Mouse (Mus musculus) heart, postnatal 0 days (tissue): ENCODE data around the gene Emc3. TPM values are rescaled to one million over a fixed set of nuclear protein-coding genes. Genes with fewer than 3 reads are reported as not detected.

ENCODE experiments used
- ATAC-seq: fragments of 200-750 bp; cut with Nextera tagmentation; 2 replicates; pipeline ENCODE4 v1.8.0; 2017; ENCODE audit warnings: low read depth, moderate number of reproducible peaks, moderate library complexity; ENCODE audit not compliant: insufficient read depth
- DNase-seq: peaks from one replicate; pipeline ENCODE4 v3.0.0-alpha.2; 2016; ENCODE audit warnings: low spot score
- H3K27ac ChIP-seq: fragments of 300-500 bp; sonication (generic); 2 replicates; pipeline ENCODE4 v1.5.1; 2014; ENCODE audit warnings: low read depth, mild to moderate bottlenecking
- H3K27me3 ChIP-seq: fragments of 300-500 bp; sonication (generic); 2 replicates; pipeline ENCODE4 v1.6.1; 2014; ENCODE audit warnings: low read length, mixed read lengths; ENCODE audit not compliant: control insufficient read depth, insufficient read depth
- H3K36me3 ChIP-seq: fragments of 300-500 bp; sonication (generic); replicated peaks from 2 replicates; pipeline ENCODE4 v1.6.1; 2014; ENCODE audit warnings: low read length, mixed read lengths; ENCODE audit not compliant: control insufficient read depth, insufficient read depth
- H3K4me1 ChIP-seq: fragments of 300-500 bp; sonication (generic); 2 replicates; pipeline ENCODE4 v1.6.1; 2014; ENCODE audit warnings: antibody characterized with exemption; ENCODE audit not compliant: control insufficient read depth, insufficient read depth
- H3K4me2 ChIP-seq: fragments of 300-500 bp; sonication (generic); 2 replicates; pipeline ENCODE4 v1.6.1; 2014; ENCODE audit warnings: low read depth, mild to moderate bottlenecking, low read length, moderate library complexity
- H3K4me3 ChIP-seq: fragments of 300-500 bp; sonication (generic); 2 replicates; pipeline ENCODE4 v1.5.1; 2014; ENCODE audit warnings: low read depth, low read length
- H3K9ac ChIP-seq: fragments of 300-500 bp; sonication (generic); replicated peaks from 2 replicates; pipeline ENCODE4 v1.6.1; 2014; ENCODE audit warnings: low read depth, low read length, mixed read lengths
- H3K9me3 ChIP-seq: fragments of 300-500 bp; sonication (generic); replicated peaks from 2 replicates; pipeline ENCODE4 v1.6.1; 2016; ENCODE audit warnings: low read length; ENCODE audit not compliant: control insufficient read depth
- CTCF ChIP-seq: IDR thresholded peaks from 2 replicates; pipeline ENCODE4 v1.5.1; 2016; ENCODE audit warnings: antibody characterized with exemption, control low read depth, low read depth
- EP300 ChIP-seq: IDR thresholded peaks from 2 replicates; pipeline ENCODE4 v1.6.1; 2016; ENCODE audit warnings: antibody characterized with exemption, low read depth
- WGBS: fragments of 180-500 bp; shearing (Covaris S2); extraction: QIAGEN DNeasy Blood & Tissue Kit; methylation state at CpG from one replicate; pipeline ENCODE4 v1.1.7; 2014; 5-methylcytosine and 5-hydroxymethylcytosine counted together
- polyA plus RNA-seq: library from polyadenylated mRNA; unstranded; fragments of >200 nt; fragmentation: Nextera tagmentation; extraction: Ambion mirVana; gene quantifications from 2 replicates; pipeline ENCODE4 v1.2.1, GENCODE M21; 2015
- total RNA-seq: library from RNA; depleted of rRNA; stranded (reverse); fragments of >200 nt; gene quantifications from 2 replicates; pipeline ENCODE4 v1.2.3, GENCODE M21; 2014; ENCODE audit warnings: low replicate concordance; rRNA removed

The Emc3 gene
- total RNA-seq: 68.9 and 78.3 TPM in 2 replicates
- 79.4 and 82.9 TPM in 2 replicates for polyA plus RNA-seq

DNA sequence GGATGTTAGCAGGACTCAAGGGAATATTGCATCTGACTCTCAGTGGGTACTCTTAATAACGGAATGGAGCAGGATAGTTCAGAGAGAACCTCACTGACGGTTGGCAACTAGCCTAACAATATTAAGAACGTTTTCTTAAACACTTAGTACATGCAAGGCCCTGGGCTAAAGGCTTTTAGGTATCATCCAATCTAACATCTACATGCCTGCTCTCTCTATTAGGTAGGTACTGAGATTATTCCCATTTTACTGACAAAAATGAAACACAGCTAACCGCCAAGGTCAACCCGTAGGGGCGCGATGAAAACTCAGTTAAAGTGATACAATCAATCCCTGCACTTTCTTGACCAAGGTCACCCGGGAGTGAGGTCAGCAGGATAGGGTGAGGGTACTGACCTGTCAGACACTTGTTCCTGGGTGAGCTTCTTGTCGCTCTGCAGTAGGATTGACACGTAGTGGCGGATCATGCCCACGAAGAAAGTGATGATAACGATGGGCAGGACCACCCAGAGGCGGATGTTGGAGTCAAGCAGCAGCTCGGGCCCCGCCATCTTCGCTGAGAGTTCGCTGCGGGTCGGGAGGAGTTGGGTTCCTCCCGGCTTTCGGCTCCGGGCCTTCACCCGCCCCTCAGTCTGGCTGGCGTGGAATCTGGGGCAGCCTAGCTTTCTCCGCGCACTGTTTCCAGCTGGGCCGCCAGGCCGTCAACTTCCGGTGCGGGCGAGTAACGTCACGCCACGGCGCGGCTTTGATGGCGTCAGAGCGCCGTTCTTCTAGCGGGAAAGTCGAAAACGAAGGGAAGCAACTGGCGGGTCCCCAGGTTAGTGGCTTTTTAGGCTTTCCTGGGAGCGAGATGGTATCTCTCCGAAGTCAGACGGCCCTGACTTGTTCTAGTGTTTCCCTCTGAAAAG, at the start of gene Emc3, which contains the start of gene Fancd2:
Emc3 (minus strand) TSS at position 721 of the 908 bp plus-strand sequence.
Fancd2 (plus strand) TSS at position 751 of the 908 bp plus-strand sequence.
- H3K27ac ChIP-seq: peak within 1 kb of the TSS; percentile 84
- peak within 1 kb of the TSS; percentile 85 for H3K9ac ChIP-seq
- H3K27me3 ChIP-seq: no peaks in the 10 kb centered on the region
- H3K4me3 ChIP-seq: peak within 1 kb of the TSS; percentile 93
- ATAC-seq: peak; percentile 90
- no peaks in the 10 kb centered on the region for H3K9me3 ChIP-seq
- TF ChIP-seq CTCF (peak; percentile 5; the same call in 1 of the 2 replicates), EP300 (no peak)
- under 1% methylated on average over 47 of the region's 47 CpGs for WGBS
- peaks cover 15% of the 10 kb centered on the region for H3K36me3 ChIP-seq
- DNase-seq: peak; percentile 60
- H3K4me2 ChIP-seq: peak within 1 kb of the TSS; percentile 73
- H3K4me1 ChIP-seq: peaks cover 15% of the 10 kb centered on the region

DNA sequence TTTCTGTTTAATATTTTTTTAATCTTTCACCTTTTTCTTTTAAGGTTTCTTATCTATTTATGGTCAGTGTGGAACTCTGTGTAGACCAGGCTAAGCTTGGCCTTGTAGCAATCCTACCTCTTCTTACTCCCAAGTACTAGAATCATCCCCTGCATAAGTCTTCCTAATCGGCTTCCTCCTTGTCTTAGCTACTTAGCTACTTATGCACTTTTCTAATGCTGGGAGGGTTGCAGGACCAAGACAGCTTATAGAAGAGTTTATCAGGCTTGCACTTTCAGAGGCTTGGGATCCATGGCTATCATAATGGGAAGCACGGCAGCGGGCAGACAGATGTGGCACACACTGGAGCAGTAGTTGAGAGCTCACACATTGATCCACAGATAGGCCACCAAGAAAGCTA, 47.9 kb upstream of the Emc3 start:
- ATAC-seq (no peak), DNase-seq (no peak)
- Histone ChIP-seq H3K9me3 (no peaks in the 10 kb centered on the region), H3K4me1 (no peaks in the 10 kb centered on the region), H3K27ac (no peak overlapping the region), H3K4me3 (no peak overlapping the region), H3K27me3 (no peaks in the 10 kb centered on the region), H3K4me2 (no peak overlapping the region), H3K9ac (no peak overlapping the region), H3K36me3 (peaks cover 20% of the 10 kb centered on the region; the same call in 1 of the 2 replicates)
- TF ChIP-seq CTCF: no peak
- TF ChIP-seq EP300: no peak
- WGBS: 93% methylated on average over 3 of the region's 3 CpGs

DNA sequence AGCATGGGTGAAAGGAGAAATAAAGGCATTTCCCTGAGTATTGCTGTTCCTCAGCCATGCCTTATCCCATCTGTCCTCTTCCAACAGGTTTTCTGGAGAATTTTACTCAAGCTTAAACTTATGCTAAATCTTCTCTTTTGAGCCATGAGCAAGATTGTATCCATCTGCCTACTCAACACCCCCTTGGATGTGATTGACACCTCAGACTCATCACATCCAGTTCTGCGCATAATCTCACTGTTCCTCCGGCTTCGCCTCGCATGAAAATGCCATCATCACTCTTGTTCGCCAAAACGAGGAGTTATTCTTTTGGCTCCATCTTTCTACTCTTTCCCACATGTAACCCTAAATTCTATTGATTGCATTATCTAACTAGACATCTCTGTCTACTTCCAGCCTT, 44.6 kb upstream of the Emc3 start:
- Histone ChIP-seq H3K9ac (no peak overlapping the region), H3K4me3 (no peak overlapping the region), H3K4me2 (no peak overlapping the region), H3K27me3 (no peaks in the 10 kb centered on the region), H3K4me1 (no peaks in the 10 kb centered on the region), H3K27ac (no peak overlapping the region), H3K9me3 (no peaks in the 10 kb centered on the region), H3K36me3 (peaks cover 21% of the 10 kb centered on the region; the same call in 1 of the 2 replicates)
- DNase-seq (no peak), ATAC-seq (no peak)
- 97% methylated on average over 6 of the region's 6 CpGs for WGBS
- TF ChIP-seq EP300: no peak
- no peak for TF ChIP-seq CTCF

DNA sequence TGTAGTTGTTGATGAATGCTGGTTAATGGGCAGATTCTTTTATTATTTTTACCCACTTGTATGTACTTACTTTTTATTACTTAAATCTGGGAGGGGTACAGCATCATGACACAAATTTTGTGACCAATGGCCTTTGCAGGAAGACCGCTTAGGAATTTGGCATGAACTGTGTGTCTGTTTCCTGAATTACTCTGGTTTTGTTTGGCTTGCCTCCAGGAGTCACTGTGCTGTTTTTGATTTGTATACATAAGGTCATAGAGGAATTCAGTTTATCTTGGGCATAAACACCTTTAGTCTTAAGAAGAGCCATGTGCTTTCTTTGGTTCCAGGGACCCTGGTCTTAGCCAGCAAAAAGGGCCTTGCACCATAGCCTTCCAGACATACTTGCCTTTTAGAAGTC, 33.1 kb upstream of the Emc3 start:
- WGBS: 65% methylated on average over 1 of the region's 1 CpGs
- no peak for ATAC-seq
- Histone ChIP-seq H3K27me3 (no peaks in the 10 kb centered on the region), H3K27ac (no peak overlapping the region), H3K4me3 (no peak overlapping the region), H3K9ac (no peak overlapping the region), H3K4me1 (no peaks in the 10 kb centered on the region), H3K9me3 (no peaks in the 10 kb centered on the region), H3K4me2 (no peak overlapping the region), H3K36me3 (peaks cover 30% of the 10 kb centered on the region; the same call in 1 of the 2 replicates)
- TF ChIP-seq CTCF (no peak), EP300 (no peak)
- DNase-seq: peak; percentile 8

DNA sequence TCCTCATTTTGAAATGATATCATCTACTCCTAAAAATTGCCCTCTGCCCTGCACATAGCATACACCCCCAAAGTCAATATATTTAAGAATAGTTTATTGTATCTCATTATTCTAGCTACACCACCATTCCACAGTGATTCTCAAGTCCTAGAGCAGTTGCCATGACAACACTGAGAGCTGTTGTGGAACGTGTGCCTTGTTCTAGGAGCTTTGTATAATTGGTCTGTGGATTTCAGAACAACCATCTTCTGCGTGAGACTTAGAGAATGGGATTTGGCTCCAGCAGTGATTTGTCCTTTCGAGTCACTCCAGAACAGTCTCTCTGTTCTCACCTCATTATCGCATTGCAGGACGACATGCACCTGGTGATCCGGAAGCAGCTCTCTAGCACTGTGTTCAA, 28.3 kb upstream of the Emc3 start:
- Histone ChIP-seq H3K27ac (no peak overlapping the region), H3K9me3 (no peaks in the 10 kb centered on the region), H3K4me1 (no peaks in the 10 kb centered on the region), H3K4me3 (no peak overlapping the region), H3K27me3 (no peaks in the 10 kb centered on the region), H3K4me2 (no peak overlapping the region), H3K36me3 (peaks cover 15% of the 10 kb centered on the region; the same call in 1 of the 2 replicates), H3K9ac (no peak overlapping the region)
- ATAC-seq (no peak), DNase-seq (no peak)
- TF ChIP-seq CTCF (no peak), EP300 (no peak)
- 87% methylated on average over 6 of the region's 6 CpGs for WGBS
